Mouse (Mus musculus) heart, embryonic 15.5 days (tissue): ENCODE measurements around the gene Rnf212b. TPM values are rescaled to one million over a fixed set of nuclear protein-coding genes. Genes with fewer than 3 reads are reported as not detected.

Source experiments
- ATAC-seq: fragments of 200-750 bp; cut with Nextera tagmentation; replicated peaks from 2 replicates; pipeline ENCODE4 v1.8.0; 2017; ENCODE audit warnings: low read depth, moderate TSS enrichment; ENCODE audit not compliant: insufficient number of reproducible peaks, insufficient read depth, low FRiP score
- H3K27ac ChIP-seq: fragments of 300-500 bp; sonication (generic); 2 replicates; pipeline ENCODE4 v1.5.1; 2015; ENCODE audit warnings: mild to moderate bottlenecking, inconsistent platforms
- H3K27me3 ChIP-seq: fragments of 300-500 bp; sonication (generic); 2 replicates; pipeline ENCODE4 v1.6.1; 2015; ENCODE audit warnings: inconsistent platforms
- H3K36me3 ChIP-seq: fragments of 300-500 bp; sonication (generic); 2 replicates; pipeline ENCODE4 v1.6.1; 2015; ENCODE audit warnings: mild to moderate bottlenecking, inconsistent platforms
- H3K4me1 ChIP-seq: fragments of 300-500 bp; sonication (generic); replicated peaks from 2 replicates; pipeline ENCODE4 v1.6.1; 2015; ENCODE audit warnings: inconsistent platforms
- H3K4me2 ChIP-seq: fragments of 300-500 bp; sonication (generic); 2 replicates; pipeline ENCODE4 v1.6.1; 2015; ENCODE audit warnings: inconsistent platforms, mild to moderate bottlenecking, moderate library complexity
- H3K4me3 ChIP-seq: fragments of 300-500 bp; sonication (generic); 2 replicates; pipeline ENCODE4 v1.5.1; 2015; ENCODE audit warnings: mild to moderate bottlenecking, inconsistent platforms
- H3K9ac ChIP-seq: fragments of 300-500 bp; sonication (generic); 2 replicates; pipeline ENCODE4 v1.6.1; 2015; ENCODE audit warnings: mild to moderate bottlenecking, inconsistent platforms
- H3K9me3 ChIP-seq: fragments of 300-500 bp; sonication (generic); replicated peaks from 2 replicates; pipeline ENCODE4 v1.6.1; 2016; ENCODE audit warnings: inconsistent platforms
- WGBS: fragments of 180-500 bp; shearing (Covaris S2); methylation state at CpG from one replicate; pipeline ENCODE4 v1.1.7; 2015; ENCODE audit warnings: mixed read lengths; 5-methylcytosine and 5-hydroxymethylcytosine counted together
- polyA plus RNA-seq: library from polyadenylated mRNA; unstranded; fragments of >200 nt; fragmentation: Nextera tagmentation; extraction: Ambion mirVana; gene quantifications from 2 replicates; pipeline ENCODE4 v1.2.1, GENCODE M21; 2015

Gene Rnf212b
- polyA plus RNA-seq, 1 experiment from 2014 or later: not detected

DNA sequence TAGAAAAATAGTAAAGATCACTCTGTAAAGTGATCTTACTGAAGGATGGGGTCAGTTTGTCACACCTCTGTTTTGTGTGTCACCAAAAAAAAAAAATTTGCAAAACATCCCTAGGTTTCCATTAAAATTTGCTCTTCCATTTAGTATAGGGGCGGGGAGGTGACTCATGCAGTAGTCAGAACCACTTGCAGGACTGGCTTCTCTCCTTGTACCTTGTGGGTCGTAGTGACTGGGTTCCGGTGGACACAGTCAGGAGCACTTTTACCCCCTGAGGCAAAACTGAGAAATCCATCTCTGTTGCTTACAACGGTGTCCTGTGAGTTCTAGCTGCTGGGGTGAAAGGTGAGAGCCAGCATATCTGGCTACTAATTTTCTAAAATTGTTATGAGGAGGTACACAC is 89.7 kb downstream of the Rnf212b start:
- 0 out of 2 replicates have a peak, but pooled peaks cover 9% of the 10 kb centered on the region for H3K4me1 ChIP-seq
- no peak overlapping the region for H3K4me3 ChIP-seq
- no peak overlapping the region for H3K4me2 ChIP-seq
- no peak overlapping the region for H3K27ac ChIP-seq
- 91% methylated on average over 4 of the region's 4 CpGs for WGBS
- no peak overlapping the region for H3K9ac ChIP-seq
- H3K27me3 ChIP-seq: no peaks in the 10 kb centered on the region
- H3K36me3 ChIP-seq: peaks cover 22% of the 10 kb centered on the region; the same call in 1 of the 2 replicates
- no peaks in the 10 kb centered on the region for H3K9me3 ChIP-seq
- ATAC-seq: no peak

Other genes starting within 250 kb of the Rnf212b start
- 23.1 and 35.5 TPM in 2 replicates for gene Ajuba, start 236.6 kb upstream of the Rnf212b start, polyA plus RNA-seq
- gene 4931414P19Rik, start 208.1 kb upstream of the Rnf212b start, polyA plus RNA-seq: 4.8 and 5.0 TPM in 2 replicates
- 294 and 335 TPM in 2 replicates for gene Psmb5, start 196.1 kb upstream of the Rnf212b start, polyA plus RNA-seq
- gene Psmb11, start 192.7 kb upstream of the Rnf212b start, polyA plus RNA-seq: 1.7 and 17.6 TPM in 2 replicates
- gene Gm17606, start 173.2 kb upstream of the Rnf212b start, polyA plus RNA-seq: not detected in 2 replicates
- gene Cdh24, start 172.8 kb upstream of the Rnf212b start, polyA plus RNA-seq: 1.6 and 2.1 TPM in 2 replicates
- gene 1700123O20Rik, start 127.9 kb upstream of the Rnf212b start, polyA plus RNA-seq: 40.7 and 42.3 TPM in 2 replicates
- gene Acin1, start 127.2 kb upstream of the Rnf212b start, polyA plus RNA-seq: 75.5 and 80.1 TPM in 2 replicates
- 0.15 and 0.16 TPM in 2 replicates for gene Gm29776, start 115.3 kb upstream of the Rnf212b start, polyA plus RNA-seq
- gene Cebpe, start 102.0 kb upstream of the Rnf212b start, polyA plus RNA-seq: 0.10 and 0.11 TPM in 2 replicates
- 2.8 and 4.4 TPM in 2 replicates for gene Slc7a8, start 32.2 kb upstream of the Rnf212b start, polyA plus RNA-seq
- 5.4 and 7.1 TPM in 2 replicates for gene Homez, start 56.8 kb downstream of the Rnf212b start, polyA plus RNA-seq
- gene Ppp1r3e, start 63.4 kb downstream of the Rnf212b start, polyA plus RNA-seq: 1.2 and 1.5 TPM in 2 replicates
- gene Bcl2l2, start 69.2 kb downstream of the Rnf212b start, polyA plus RNA-seq: 3.3 and 3.4 TPM in 2 replicates
- not detected in 2 replicates for gene Gm20521, start 69.3 kb downstream of the Rnf212b start, polyA plus RNA-seq
- gene Pabpn1, start 78.4 kb downstream of the Rnf212b start, polyA plus RNA-seq: 56.5 and 73.4 TPM in 2 replicates
- 30.2 and 40.9 TPM in 2 replicates for gene Slc22a17, start 99.0 kb downstream of the Rnf212b start, polyA plus RNA-seq
- gene Efs, start 112.0 kb downstream of the Rnf212b start, polyA plus RNA-seq: 10.6 and 18.8 TPM in 2 replicates
- gene Il25, start 118.6 kb downstream of the Rnf212b start, polyA plus RNA-seq: not detected in 2 replicates
- gene Cmtm5, start 122.1 kb downstream of the Rnf212b start, polyA plus RNA-seq: 0.74 and 2.4 TPM in 2 replicates
- gene Myh6, start 152.8 kb downstream of the Rnf212b start, polyA plus RNA-seq: 2,004 and 2,041 TPM in 2 replicates
- not detected in 2 replicates for gene Gm17428, start 162.8 kb downstream of the Rnf212b start, polyA plus RNA-seq
- 4,763 and 4,914 TPM in 2 replicates for gene Myh7, start 180.5 kb downstream of the Rnf212b start, polyA plus RNA-seq
- 56.2 and 57.1 TPM in 2 replicates for gene Ngdn, start 201.3 kb downstream of the Rnf212b start, polyA plus RNA-seq